Mouse (Mus musculus) embryo, embryonic 9.5 days (tissue): ENCODE measurements at regions not wholly inside any gene's neighbourhood (a gene's known extent, or its start where the extent isn't known, plus 50 kb on each side); places are given as distances from the start of the nearest gene placed in this dataset.
A peak's percentile ranks its signal among the peaks of the same experiment; 100 is the strongest.

Experiments
- DNase-seq: peaks from one replicate; pipeline ENCODE4 v3.0.0-alpha.2; 2017; ENCODE audit errors: extremely low spot score

GRCm38 (mm10) chr9:118323796-118324195 lies 154.2 kb upstream of the Eomes start:
- no peak for DNase-seq

- DNase-seq, result no peak
Measured at GRCm38 (mm10) chr9:118326656-118327055, 151.4 kb upstream of the Eomes start.

- no peak for DNase-seq
Measured at GRCm38 (mm10) chr9:118327904-118328303, 150.1 kb upstream of the Eomes start.

- DNase-seq, result peak; percentile 6
Measured at GRCm38 (mm10) chr9:118341401-118341800, 136.6 kb upstream of the Eomes start.

GRCm38 (mm10) chr9:118354911-118355310 lies 123.1 kb upstream of the Eomes start:
- DNase-seq, result no peak

DNA sequence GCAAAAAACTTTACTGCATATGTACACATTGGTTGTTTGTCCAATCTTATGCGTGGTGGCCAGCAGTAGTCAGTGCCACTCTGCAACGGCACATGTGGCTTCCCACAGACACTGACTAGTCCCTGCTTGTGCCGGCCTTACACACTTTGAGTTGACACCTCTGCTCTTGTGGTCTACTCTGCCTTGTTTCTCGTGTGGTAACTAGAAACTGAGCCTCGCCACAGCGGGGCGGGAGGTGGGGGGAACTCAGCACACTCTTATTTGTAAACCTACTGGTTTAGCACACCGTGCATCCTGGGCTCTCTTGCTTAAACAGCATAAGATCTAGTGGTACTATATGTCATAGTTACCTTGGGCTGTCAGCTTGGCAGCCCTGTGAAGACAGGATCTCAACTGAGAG lies 120.6 kb upstream of the Eomes start:
- no peak for DNase-seq

DNA sequence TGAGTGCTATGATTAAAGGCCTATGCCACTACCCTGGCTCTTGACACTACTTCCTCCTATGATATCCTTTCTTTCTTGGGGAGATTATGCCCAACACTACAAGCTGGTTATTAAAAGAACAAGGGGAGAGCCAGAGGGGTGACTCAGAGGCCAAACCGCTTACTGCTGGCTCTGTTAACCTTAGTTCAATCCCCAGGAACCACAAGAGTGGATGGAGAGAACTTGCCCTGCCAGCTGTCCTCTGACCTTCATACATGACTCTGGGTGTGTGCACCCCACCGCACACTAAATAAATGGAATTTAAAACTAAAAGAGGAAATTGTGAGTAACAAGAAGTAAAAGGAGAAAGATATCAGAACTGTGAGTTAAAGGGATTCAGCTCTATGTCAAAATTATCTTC lies 114.1 kb upstream of the Eomes start:
- DNase-seq, result no peak

- no peak for DNase-seq
Measured at GRCm38 (mm10) chr9:118365431-118365830, 112.6 kb upstream of the Eomes start.

- DNase-seq, result no peak
Measured at GRCm38 (mm10) chr9:118367314-118367713, 110.7 kb upstream of the Eomes start.

GRCm38 (mm10) chr9:118370581-118370980 lies 107.4 kb upstream of the Eomes start:
- DNase-seq, result no peak

GRCm38 (mm10) chr9:118374680-118375079 lies 103.3 kb upstream of the Eomes start:
- DNase-seq, result no peak

GRCm38 (mm10) chr9:118379055-118379454 lies 99.0 kb upstream of the Eomes start:
- no peak for DNase-seq

- no peak for DNase-seq
Measured at GRCm38 (mm10) chr9:118382532-118382931, 95.5 kb upstream of the Eomes start.

- no peak for DNase-seq
Measured at GRCm38 (mm10) chr9:118384610-118385009, 93.4 kb upstream of the Eomes start.

DNA sequence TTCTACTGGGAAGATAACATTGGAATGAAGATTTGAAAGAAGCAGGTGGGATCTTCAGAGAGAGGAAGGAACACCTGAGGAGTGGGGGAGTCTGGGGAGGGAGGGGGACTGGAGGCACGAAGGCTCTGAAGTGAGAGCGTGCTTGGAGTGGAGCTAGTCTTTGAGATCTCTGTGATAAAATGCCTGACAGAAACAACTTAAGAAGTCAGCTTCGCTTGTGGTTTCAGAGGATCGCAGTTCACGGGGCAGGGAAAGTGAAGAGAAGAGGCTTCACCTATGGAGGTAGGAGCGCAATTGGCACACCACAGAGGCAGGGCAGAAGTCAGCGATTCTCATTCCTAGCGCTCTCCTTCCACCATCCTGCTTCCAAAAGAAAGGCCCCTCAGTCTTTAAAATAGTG lies 90.4 kb upstream of the Eomes start:
- no peak for DNase-seq

DNA sequence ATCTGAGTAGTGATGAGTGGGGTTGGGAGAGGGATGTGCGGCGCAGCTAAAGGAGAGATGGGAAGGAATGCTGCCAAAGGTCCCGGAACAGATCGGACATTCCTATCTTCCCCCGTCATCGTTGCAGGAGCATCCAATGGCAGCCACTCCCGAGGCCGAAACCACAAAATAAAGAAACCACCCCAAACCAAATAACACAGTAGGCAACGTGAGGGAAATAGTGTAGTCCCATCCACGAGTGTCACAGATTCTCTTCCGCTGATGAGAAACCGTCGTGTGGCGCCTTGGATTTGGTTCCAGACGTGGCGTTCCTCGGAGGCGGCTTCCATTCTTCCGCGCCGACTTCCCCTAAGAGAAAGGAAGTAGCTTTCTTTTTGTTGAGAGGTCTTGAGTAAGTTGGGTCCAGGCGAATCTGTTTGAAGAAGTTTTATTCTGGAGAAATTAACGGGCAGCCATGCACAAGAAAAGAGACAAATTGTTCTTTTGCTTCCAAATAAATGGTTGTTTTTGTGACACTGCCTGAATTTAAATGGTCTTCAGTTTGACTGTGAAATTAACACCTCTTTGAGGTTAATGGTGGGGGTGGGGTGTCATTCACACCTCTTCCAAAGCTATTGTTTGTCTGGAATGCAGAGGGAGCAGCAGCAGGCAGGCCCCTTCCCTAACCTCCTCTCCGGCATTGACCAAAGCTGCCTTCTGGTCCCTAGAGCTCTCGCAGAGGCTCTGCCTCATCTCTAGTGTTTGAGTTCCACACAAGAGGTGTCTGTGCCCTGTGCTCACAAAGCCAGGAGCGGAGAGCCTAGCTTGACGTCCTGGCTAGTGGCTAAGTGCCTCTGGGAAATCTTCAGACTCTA lies 88.3 kb upstream of the Eomes start:
- DNase-seq, result peak; percentile 49

DNA sequence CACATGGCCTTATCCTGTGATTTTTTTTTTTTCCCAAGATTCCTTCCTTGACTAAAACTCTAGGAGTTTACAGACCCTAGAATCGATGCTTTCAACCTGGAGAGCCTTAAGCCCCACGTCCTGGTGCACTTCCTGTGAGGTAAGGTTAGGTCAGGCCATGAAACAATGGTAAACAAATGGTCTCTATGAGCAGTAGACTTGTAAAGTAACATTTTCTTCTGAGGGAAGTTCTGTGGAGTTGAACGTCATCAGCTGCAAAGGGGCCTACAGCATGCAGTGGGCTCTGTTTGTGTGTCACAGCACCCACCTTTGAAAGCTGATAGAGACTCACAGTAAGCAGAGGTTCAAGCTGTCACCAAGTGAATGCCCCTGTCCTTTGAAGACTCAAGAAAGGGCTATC lies 87.3 kb upstream of the Eomes start:
- no peak for DNase-seq

DNA sequence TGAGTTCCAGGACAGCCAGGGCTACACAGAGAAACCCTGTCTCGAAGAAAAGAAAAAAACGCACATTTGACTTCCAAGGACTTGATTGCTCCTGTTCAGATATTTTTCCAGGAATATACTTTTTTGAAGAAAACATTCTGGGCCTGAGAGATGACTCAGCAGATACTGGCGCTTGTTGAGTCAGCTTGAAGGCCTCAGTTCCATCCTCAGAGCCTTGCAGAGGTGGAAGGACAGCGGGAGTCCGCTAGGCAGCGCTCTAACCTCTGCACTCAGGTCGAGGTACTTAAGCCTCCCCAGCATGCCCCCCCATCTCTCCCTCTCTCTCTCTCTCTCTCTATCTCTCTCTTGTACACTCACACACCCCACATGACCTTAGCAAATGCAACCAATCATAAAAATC lies 86.3 kb upstream of the Eomes start:
- no peak for DNase-seq

- no peak for DNase-seq
Measured at GRCm38 (mm10) chr9:118392796-118393195, 85.2 kb upstream of the Eomes start.

- no peak for DNase-seq
Measured at GRCm38 (mm10) chr9:118393567-118393966, 84.4 kb upstream of the Eomes start.

GRCm38 (mm10) chr9:118396425-118397053 lies 81.5 kb upstream of the Eomes start:
- DNase-seq, result no peak

GRCm38 (mm10) chr9:118400520-118400919 lies 77.5 kb upstream of the Eomes start:
- DNase-seq, result no peak

GRCm38 (mm10) chr9:118401170-118401569 lies 76.8 kb upstream of the Eomes start:
- no peak for DNase-seq
